Mouse (Mus musculus): ENCODE measurements around the gene Tulp3.
"Not testable (repeated sequence)": the region's sequence is repeated elsewhere in the genome, so short reads cannot be mapped to it uniquely, and the experiment has no call there.

Tulp3 gene

GRCm38 (mm10) chr6:128355726-128356416, at the start of gene Tulp3:
TSS of gene Tulp3 (minus strand) at chr6:128355851.
- DNase-seq = peak; percentile 97

GRCm38 (mm10) chr6:128404708-128405107, 49.1 kb upstream of the Tulp3 start:
- DNase-seq = no peak

GRCm38 (mm10) chr6:128399421-128400185, 44.0 kb upstream of the Tulp3 start:
- peak; percentile 21 for DNase-seq

- no peak for DNase-seq
Observed at GRCm38 (mm10) chr6:128398996-128399395, 43.3 kb upstream of the Tulp3 start, which contains the start of gene Nrip2. TSS of gene Nrip2 (plus strand) at chr6:128399296.

- DNase-seq = peak; percentile 87
Observed at GRCm38 (mm10) chr6:128397574-128398261, 42.1 kb upstream of the Tulp3 start.

GRCm38 (mm10) chr6:128390683-128391082, 35.0 kb upstream of the Tulp3 start:
- no peak for DNase-seq

GRCm38 (mm10) chr6:128389185-128389584, 33.5 kb upstream of the Tulp3 start:
- DNase-seq = no peak

- no peak for DNase-seq
Observed at GRCm38 (mm10) chr6:128385026-128385425, 29.4 kb upstream of the Tulp3 start.

- DNase-seq = no peak
Observed at GRCm38 (mm10) chr6:128383752-128384151, 28.1 kb upstream of the Tulp3 start.

- no peak for DNase-seq
Observed at GRCm38 (mm10) chr6:128381254-128381653, 25.6 kb upstream of the Tulp3 start.

GRCm38 (mm10) chr6:128380594-128381167, 25.0 kb upstream of the Tulp3 start:
- not testable (repeated sequence) for DNase-seq

GRCm38 (mm10) chr6:128379636-128380035, 24.0 kb upstream of the Tulp3 start:
- DNase-seq = no peak

GRCm38 (mm10) chr6:128376371-128377085, 20.9 kb upstream of the Tulp3 start:
- no peak for DNase-seq

GRCm38 (mm10) chr6:128375192-128375591, 19.5 kb upstream of the Tulp3 start, which contains the start of the genes Tex52 and Gm44596:
TSS of gene Tex52 (plus strand) at chr6:128375456.
TSS of gene Gm44596 (plus strand) at chr6:128375503.
- DNase-seq = peak; percentile 29

GRCm38 (mm10) chr6:128370040-128370439, 14.4 kb upstream of the Tulp3 start:
- DNase-seq = no peak

GRCm38 (mm10) chr6:128366466-128366865, 10.8 kb upstream of the Tulp3 start:
- no peak for DNase-seq

GRCm38 (mm10) chr6:128364721-128365120, 9.1 kb upstream of the Tulp3 start:
- DNase-seq = no peak

- DNase-seq = no peak
Observed at GRCm38 (mm10) chr6:128363007-128363825, 7.6 kb upstream of the Tulp3 start.

GRCm38 (mm10) chr6:128362381-128363006, 6.8 kb upstream of the Tulp3 start, which contains the start of the genes Rhno1 and Foxm1:
TSS of gene Rhno1 (minus strand) at chr6:128362911.
TSS of gene Foxm1 (plus strand) at chr6:128362967.
- peak; percentile 83 for DNase-seq

- no peak for DNase-seq
Observed at GRCm38 (mm10) chr6:128361901-128362300, 6.2 kb upstream of the Tulp3 start.

- peak; percentile 78 for DNase-seq
Observed at GRCm38 (mm10) chr6:128358999-128359398, 3.3 kb upstream of the Tulp3 start.
